Mouse (Mus musculus) forebrain, embryonic 16.5 days (tissue): Measurements from ENCODE around the gene A630095N17Rik. TPM values are rescaled to one million over a fixed set of nuclear protein-coding genes. Genes with fewer than 3 reads are reported as not detected.

ENCODE experiments used
- ATAC-seq: fragments of 200-750 bp; cut with Nextera tagmentation; 2 replicates; pipeline ENCODE4 v1.8.0; 2017; ENCODE audit warnings: mild to moderate bottlenecking, moderate library complexity
- H3K27ac ChIP-seq: fragments of 300-500 bp; sonication (generic); 2 replicates; pipeline ENCODE4 v1.5.1; 2014; ENCODE audit warnings: low read length, control low read depth
- H3K27me3 ChIP-seq: fragments of 300-500 bp; sonication (generic); replicated peaks from 2 replicates; pipeline ENCODE4 v1.6.1; 2014; ENCODE audit warnings: low read length; ENCODE audit not compliant: control insufficient read depth, insufficient read depth
- H3K36me3 ChIP-seq: fragments of 300-500 bp; sonication (generic); 2 replicates; pipeline ENCODE4 v1.6.1; 2014; ENCODE audit not compliant: control insufficient read depth, insufficient read depth
- H3K4me1 ChIP-seq: fragments of 300-500 bp; sonication (generic); replicated peaks from 2 replicates; pipeline ENCODE4 v1.6.1; 2014; ENCODE audit warnings: low read length; ENCODE audit not compliant: control insufficient read depth, insufficient read depth
- H3K4me2 ChIP-seq: fragments of 300-500 bp; sonication (generic); 2 replicates; pipeline ENCODE4 v1.6.1; 2014; ENCODE audit warnings: mild to moderate bottlenecking, low read length, control low read depth
- H3K4me3 ChIP-seq: fragments of 300-500 bp; sonication (generic); replicated peaks from 2 replicates; pipeline ENCODE4 v1.5.1; 2014; ENCODE audit warnings: mild to moderate bottlenecking, low read length, control low read depth
- H3K9ac ChIP-seq: fragments of 300-500 bp; sonication (generic); replicated peaks from 2 replicates; pipeline ENCODE4 v1.6.1; 2014; ENCODE audit warnings: low read depth, low read length, control low read depth
- H3K9me3 ChIP-seq: fragments of 300-500 bp; sonication (generic); 2 replicates; pipeline ENCODE4 v1.6.1; 2016; ENCODE audit warnings: low read length; ENCODE audit not compliant: control insufficient read depth
- WGBS: fragments of 180-500 bp; shearing (Covaris S2); extraction: QIAGEN DNeasy Blood & Tissue Kit; methylation state at CpG from one replicate; pipeline ENCODE4 v1.1.7; 2014; 5-methylcytosine and 5-hydroxymethylcytosine counted together
- microRNA-seq: library from miRNA; unstranded; fragments of <30 nt; microRNA quantifications from one replicate; pipeline ENCODE4, GENCODE M21; 2017
- polyA plus RNA-seq: library from polyadenylated mRNA; unstranded; fragments of >200 nt; fragmentation: Nextera tagmentation; extraction: Ambion mirVana; gene quantifications from 2 replicates; pipeline ENCODE4 v1.2.1, GENCODE M21; 2015

A630095N17Rik gene
- polyA plus RNA-seq, 1 experiment from 2014 or later = not detected

GRCm38 (mm10) chr1:75187126-75187525, 44.8 kb downstream of the A630095N17Rik start:
- Histone ChIP-seq H3K36me3 (peaks cover 29% of the 10 kb centered on the region), H3K4me3 (no peak overlapping the region), H3K27ac (no peak overlapping the region), H3K4me2 (no peak overlapping the region), H3K4me1 (peaks cover 12% of the 10 kb centered on the region), H3K9me3 (no peaks in the 10 kb centered on the region), H3K9ac (no peak overlapping the region), H3K27me3 (no peaks in the 10 kb centered on the region)
- ATAC-seq = no peak

DNA sequence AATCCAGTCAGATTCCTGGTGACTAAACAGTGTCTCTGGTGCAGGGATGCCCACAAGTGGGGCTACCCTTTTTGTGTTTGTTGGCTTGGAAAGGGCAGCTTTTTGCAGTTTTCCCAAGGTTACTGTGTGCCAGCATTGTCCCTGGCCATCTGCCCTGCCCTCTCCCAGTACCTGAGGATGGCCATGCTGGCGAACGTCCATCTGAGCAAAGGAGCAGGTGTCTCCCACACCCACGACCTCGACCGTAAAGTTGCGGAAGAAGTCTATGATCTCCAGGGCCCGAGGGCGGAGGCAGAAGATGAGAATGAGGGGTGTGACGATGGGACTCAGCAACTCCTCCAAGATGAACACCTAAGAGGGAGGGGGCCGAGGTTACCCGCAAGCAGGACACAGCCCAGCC, 46.4 kb downstream of the A630095N17Rik start:
- Histone ChIP-seq H3K4me2 (no peak overlapping the region), H3K27me3 (no peaks in the 10 kb centered on the region), H3K4me1 (peaks cover 7% of the 10 kb centered on the region), H3K4me3 (no peak overlapping the region), H3K9me3 (no peaks in the 10 kb centered on the region), H3K27ac (no peak overlapping the region), H3K36me3 (peaks cover 33% of the 10 kb centered on the region), H3K9ac (no peak overlapping the region)
- WGBS = 95% methylated on average over 11 of the region's 11 CpGs
- ATAC-seq = no peak

GRCm38 (mm10) chr1:75182160-75182559, 49.7 kb downstream of the A630095N17Rik start:
- no peak overlapping the region for H3K27ac ChIP-seq
- H3K9me3 ChIP-seq = no peaks in the 10 kb centered on the region
- H3K9ac ChIP-seq = no peak overlapping the region
- no peaks in the 10 kb centered on the region for H3K27me3 ChIP-seq
- no peak overlapping the region for H3K4me3 ChIP-seq
- H3K36me3 ChIP-seq = peaks cover 28% of the 10 kb centered on the region
- H3K4me2 ChIP-seq = no peak overlapping the region
- peaks cover 21% of the 10 kb centered on the region for H3K4me1 ChIP-seq
- ATAC-seq = no peak
- WGBS = 73% methylated on average over 4 of the region's 4 CpGs

DNA sequence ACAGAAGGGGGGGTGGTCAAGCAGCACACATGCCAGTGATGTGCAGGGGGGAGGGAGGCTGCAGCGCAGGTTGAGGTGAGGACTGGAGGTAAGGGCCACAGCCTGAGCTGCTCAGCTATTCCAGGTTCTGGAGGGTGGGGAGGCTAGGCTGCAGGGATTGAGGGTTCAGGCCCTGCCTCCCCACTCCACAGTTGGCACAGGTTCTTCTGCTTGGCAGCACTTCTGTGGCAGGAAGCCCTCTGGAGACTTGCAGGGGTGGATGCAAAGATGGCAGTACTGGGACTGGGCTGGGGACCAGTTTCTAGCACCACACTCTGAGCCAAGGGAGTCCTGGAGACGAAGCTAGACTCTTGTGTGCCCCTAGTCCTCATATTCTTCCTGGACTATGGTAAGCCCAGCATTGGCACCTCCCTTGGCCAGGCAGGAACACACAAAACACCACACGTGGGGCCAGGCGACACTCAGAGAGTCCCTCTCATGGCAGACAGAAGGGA, 50.5 kb downstream of the A630095N17Rik start:
- 89% methylated on average over 4 of the region's 4 CpGs for WGBS

GRCm38 (mm10) chr1:75180741-75181140, 51.2 kb downstream of the A630095N17Rik start:
- peaks cover 21% of the 10 kb centered on the region for H3K4me1 ChIP-seq
- no peak overlapping the region for H3K9ac ChIP-seq
- no peaks in the 10 kb centered on the region for H3K27me3 ChIP-seq
- H3K9me3 ChIP-seq = no peaks in the 10 kb centered on the region
- H3K4me3 ChIP-seq = peak overlapping the region; percentile 53
- H3K36me3 ChIP-seq = peaks cover 26% of the 10 kb centered on the region
- WGBS = 29% methylated on average over 7 of the region's 7 CpGs
- no peak overlapping the region for H3K27ac ChIP-seq
- no peak for ATAC-seq
- H3K4me2 ChIP-seq = peak overlapping the region; percentile 99

More for the DNA sequence above, 50.5 kb downstream of the A630095N17Rik start:
- no peak for ATAC-seq
- H3K4me1 ChIP-seq = peaks cover 21% of the 10 kb centered on the region
- H3K27ac ChIP-seq = no peak overlapping the region
- peaks cover 30% of the 10 kb centered on the region for H3K36me3 ChIP-seq
- H3K4me2 ChIP-seq = no peak overlapping the region
- H3K9me3 ChIP-seq = no peaks in the 10 kb centered on the region
- H3K27me3 ChIP-seq = no peaks in the 10 kb centered on the region
- H3K9ac ChIP-seq = no peak overlapping the region
- no peak overlapping the region for H3K4me3 ChIP-seq

DNA sequence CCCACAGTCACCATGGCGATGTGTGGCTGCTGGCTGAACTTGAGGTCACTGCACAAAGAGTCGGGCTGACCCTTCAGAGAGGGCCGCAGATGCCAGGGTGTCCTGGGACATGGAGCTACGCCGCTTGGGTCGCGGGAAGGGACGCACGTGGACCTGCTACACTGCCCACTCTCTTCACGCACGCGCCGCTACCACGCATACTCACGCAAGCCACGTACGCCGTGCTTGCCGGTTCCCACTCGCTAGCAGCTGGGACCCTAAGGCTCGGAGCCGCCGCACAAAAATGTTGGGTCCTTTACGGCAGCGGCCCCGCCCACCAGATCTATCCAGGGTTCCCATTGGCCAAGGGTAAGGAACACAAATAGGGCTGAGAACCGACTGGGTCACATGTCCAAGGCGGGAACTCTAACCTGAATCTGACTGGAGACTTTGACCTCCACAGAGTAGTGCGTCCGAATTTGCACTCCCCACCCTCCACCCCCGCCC, 51.8 kb downstream of the A630095N17Rik start, which contains the start of gene Abcb6:
TSS of gene Abcb6 (minus strand) at position 288 of the 486 bp plus-strand sequence.
- Histone ChIP-seq H3K36me3 (peaks cover 23% of the 10 kb centered on the region), H3K27ac (peak within 1 kb of the TSS; percentile 21), H3K9ac (peak within 1 kb of the TSS; percentile 73), H3K9me3 (no peaks in the 10 kb centered on the region), H3K4me2 (peak within 1 kb of the TSS; percentile 99), H3K27me3 (no peaks in the 10 kb centered on the region), H3K4me3 (peak within 1 kb of the TSS; percentile 53), H3K4me1 (peaks cover 21% of the 10 kb centered on the region)
- peak; percentile 95 for ATAC-seq
- WGBS = 0% methylated on average over 31 of the region's 31 CpGs

DNA sequence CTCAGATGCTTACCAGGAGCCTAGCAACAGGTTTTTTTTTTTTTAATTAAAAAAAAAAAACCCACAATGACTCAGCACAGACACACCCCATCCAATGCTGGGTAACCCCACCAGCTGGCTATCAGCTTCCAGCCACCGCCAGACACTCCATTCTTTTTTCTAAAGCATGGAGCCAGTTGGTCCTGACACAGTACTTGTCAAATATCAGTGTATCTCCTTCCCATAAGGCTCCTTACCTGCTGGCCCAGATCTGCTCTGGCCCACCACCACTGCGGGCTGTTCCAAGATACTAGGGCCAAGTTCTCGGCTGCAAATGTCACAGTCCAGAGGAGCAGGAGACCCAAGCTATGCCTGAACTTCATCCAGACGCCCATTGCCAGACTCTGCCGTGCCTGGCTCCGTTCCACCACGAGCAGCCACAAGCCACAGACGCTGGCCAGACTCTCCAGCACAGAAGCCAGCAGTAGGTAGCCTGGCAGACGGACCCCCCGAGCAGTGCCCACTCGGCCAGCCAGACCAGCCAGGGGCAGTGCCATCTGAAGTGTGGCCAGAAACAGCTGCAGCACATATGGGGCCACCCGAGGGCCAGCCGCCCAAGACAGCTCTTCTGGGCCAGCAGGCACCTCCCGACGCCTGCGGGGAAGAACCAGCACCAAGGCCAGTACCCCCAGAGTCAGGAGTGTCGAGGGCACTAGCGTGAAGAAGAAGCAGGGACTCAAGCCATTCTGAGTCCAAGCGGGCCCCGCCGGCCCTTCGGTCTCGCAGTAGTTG, 52.4 kb downstream of the A630095N17Rik start:
- H3K36me3 ChIP-seq = peaks cover 22% of the 10 kb centered on the region
- no peaks in the 10 kb centered on the region for H3K9me3 ChIP-seq
- WGBS = 5% methylated on average over 23 of the region's 23 CpGs
- H3K4me3 ChIP-seq = peak overlapping the region; percentile 53
- H3K9ac ChIP-seq = peak overlapping the region; percentile 73
- no peaks in the 10 kb centered on the region for H3K27me3 ChIP-seq
- peak overlapping the region; percentile 99 for H3K4me2 ChIP-seq
- ATAC-seq = peak; percentile 48
- H3K27ac ChIP-seq = peak overlapping the region; percentile 21
- peaks cover 21% of the 10 kb centered on the region for H3K4me1 ChIP-seq

Small RNA genes within 50 kb of the gene (microRNA-seq; reads per million reads assigned to microRNA genes)
- not detected for gene Gm27943

Other genes with a start within 250 kb of the A630095N17Rik start
- 6.6 and 8.2 TPM in 2 replicates for gene Nhej1, start 106.9 kb downstream of the A630095N17Rik start, polyA plus RNA-seq
- gene Slc23a3, start 98.2 kb downstream of the A630095N17Rik start, polyA plus RNA-seq = not detected in 2 replicates
- gene Cnppd1, start 89.4 kb downstream of the A630095N17Rik start, polyA plus RNA-seq = 57.1 and 58.5 TPM in 2 replicates
- 91.9 and 102 TPM in 2 replicates for gene Retreg2, start 89.3 kb downstream of the A630095N17Rik start, polyA plus RNA-seq
- gene Zfand2b, start 63.5 kb downstream of the A630095N17Rik start, polyA plus RNA-seq = 41.9 and 47.2 TPM in 2 replicates
- gene Abcb6, start 51.7 kb downstream of the A630095N17Rik start, polyA plus RNA-seq = 44.0 and 51.9 TPM in 2 replicates
- 27.2 and 32.7 TPM in 2 replicates for gene Ankzf1, start 40.0 kb downstream of the A630095N17Rik start, polyA plus RNA-seq
- gene Atg9a, start 39.9 kb downstream of the A630095N17Rik start, polyA plus RNA-seq = 46.4 and 48.8 TPM in 2 replicates
- gene Glb1l, start 21.3 kb downstream of the A630095N17Rik start, polyA plus RNA-seq = 20.7 and 22.0 TPM in 2 replicates
- 130 and 151 TPM in 2 replicates for gene Stk16, start 21.3 kb downstream of the A630095N17Rik start, polyA plus RNA-seq
- 18.6 and 18.7 TPM in 2 replicates for gene Tuba4a, start 12.2 kb downstream of the A630095N17Rik start, polyA plus RNA-seq
- gene Dnajb2, start 4.3 kb upstream of the A630095N17Rik start, polyA plus RNA-seq = 51.5 and 59.3 TPM in 2 replicates
- gene Ptprn, start 32.4 kb upstream of the A630095N17Rik start, polyA plus RNA-seq = 6.1 and 10.7 TPM in 2 replicates
- gene Resp18, start 46.3 kb upstream of the A630095N17Rik start, polyA plus RNA-seq = 29.3 and 76.1 TPM in 2 replicates
- gene Dnpep, start 85.9 kb upstream of the A630095N17Rik start, polyA plus RNA-seq = 146 and 150 TPM in 2 replicates
- gene Des, start 128.2 kb upstream of the A630095N17Rik start, polyA plus RNA-seq = 1.2 and 1.5 TPM in 2 replicates
- 10.7 and 12.9 TPM in 2 replicates for gene Speg, start 143.2 kb upstream of the A630095N17Rik start, polyA plus RNA-seq
- 86.4 and 93.1 TPM in 2 replicates for gene Gmppa, start 203.8 kb upstream of the A630095N17Rik start, polyA plus RNA-seq
- gene Asic4, start 218.3 kb upstream of the A630095N17Rik start, polyA plus RNA-seq = 4.0 and 7.2 TPM in 2 replicates
- gene Chpf, start 247.2 kb upstream of the A630095N17Rik start, polyA plus RNA-seq = 28.1 and 29.2 TPM in 2 replicates
- 59.8 and 60.5 TPM in 2 replicates for gene Tmem198, start 247.4 kb upstream of the A630095N17Rik start, polyA plus RNA-seq